Mouse (Mus musculus) inflammation-experienced regulatory T-cells, adult 16 weeks (primary cell): ENCODE measurements around the gene Cd48. TPM values are rescaled to one million over a fixed set of nuclear protein-coding genes. Genes with fewer than 3 reads are reported as not detected.

ENCODE experiments used
- polyA plus RNA-seq: library from polyadenylated mRNA; unstranded; fragments of 100-300 nt; shearing (Covaris generic); gene quantifications from one replicate; pipeline ENCODE4 v1.2.1, GENCODE M21; 2017

The Cd48 gene
- polyA plus RNA-seq: 537 TPM

DNA sequence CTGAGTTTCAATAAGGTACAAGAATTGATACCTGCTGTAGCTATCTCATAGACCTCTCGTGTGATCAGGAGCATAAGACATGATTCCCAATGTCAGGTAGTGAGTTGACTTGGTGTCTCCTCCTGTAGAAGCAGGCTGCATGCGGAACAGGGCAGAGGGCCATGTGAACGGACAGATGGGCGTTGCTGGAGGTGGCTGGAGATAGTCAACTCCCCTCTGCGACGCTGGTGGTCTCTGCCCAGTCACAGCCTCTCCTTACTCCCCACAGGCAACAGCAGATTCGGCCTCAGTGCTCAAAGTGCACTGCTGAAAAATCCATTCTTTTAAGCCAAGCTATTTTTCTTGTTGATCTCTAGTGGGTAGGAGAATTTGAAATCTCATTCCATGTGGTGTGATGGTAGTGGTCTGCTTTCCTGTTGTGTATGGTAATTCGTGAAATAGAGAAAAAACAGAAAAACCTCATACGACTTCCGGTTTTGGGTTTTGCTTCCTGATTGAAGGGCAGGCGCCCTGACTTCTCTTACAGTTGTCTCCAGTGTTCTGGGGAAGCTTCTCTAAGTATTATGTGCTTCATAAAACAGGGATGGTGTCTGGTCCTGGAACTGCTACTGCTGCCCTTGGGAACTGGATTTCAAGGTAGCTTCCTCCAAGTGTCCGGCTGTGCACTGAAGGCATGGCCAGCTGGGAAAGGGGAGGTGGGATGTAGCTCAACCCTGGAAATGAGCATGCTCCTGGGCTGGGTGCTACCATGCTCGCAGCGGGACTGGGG, at the start of gene Cd48:
Gene Cd48, plus strand, starts transcription at position 479 of the 769 bp plus-strand sequence.

DNA sequence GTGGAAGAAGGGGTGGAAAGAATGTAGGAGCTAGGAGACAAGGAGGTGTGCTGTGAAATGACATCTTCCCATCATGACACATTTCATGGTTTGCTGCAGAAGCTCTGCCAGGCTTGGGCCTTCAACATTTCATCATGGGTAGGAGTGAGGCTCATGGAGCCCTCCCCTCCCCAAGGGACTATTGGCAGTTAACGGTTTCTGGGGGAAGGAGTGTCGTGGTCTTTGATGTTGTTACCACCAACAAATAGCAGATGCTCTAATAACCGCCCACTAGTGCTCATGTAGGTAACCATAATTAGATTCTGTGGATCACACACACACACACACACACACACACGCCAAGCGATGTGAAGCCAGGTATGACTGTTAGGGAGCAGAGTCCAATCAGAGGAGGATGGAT, 29.1 kb upstream of the Cd48 start, which contains the start of gene Slamf7:
Gene Slamf7, minus strand, starts transcription at position 302 of the 400 bp plus-strand sequence.

Other genes starting within 250 kb of the Cd48 start
- 0.52 TPM for gene F11r, start 244.5 kb upstream of the Cd48 start, polyA plus RNA-seq
- 11.9 TPM for gene Alyref2, start 178.5 kb upstream of the Cd48 start, polyA plus RNA-seq
- not detected for gene Itln1, start 146.7 kb upstream of the Cd48 start, polyA plus RNA-seq
- 0.46 TPM for gene Cd244a, start 122.8 kb upstream of the Cd48 start, polyA plus RNA-seq
- gene Ly9, start 74.6 kb upstream of the Cd48 start, polyA plus RNA-seq: 167 TPM
- gene Slamf7, start 29.0 kb upstream of the Cd48 start, polyA plus RNA-seq: 16.1 TPM
- 104 TPM for gene Slamf1, start 85.1 kb downstream of the Cd48 start, polyA plus RNA-seq
- gene Cd84, start 157.7 kb downstream of the Cd48 start, polyA plus RNA-seq: 170 TPM
- 0.94 TPM for gene Gm10521, start 213.7 kb downstream of the Cd48 start, polyA plus RNA-seq
- gene Slamf6, start 235.5 kb downstream of the Cd48 start, polyA plus RNA-seq: 552 TPM